Mouse (Mus musculus): ENCODE data around the gene Srgap2. TPM values are rescaled to one million over a fixed set of nuclear protein-coding genes. Genes with fewer than 3 reads are reported as not detected.

Srgap2 gene
- total RNA-seq, 2 experiments from 2014 or later: 10.1 to 12.2 TPM

DNA sequence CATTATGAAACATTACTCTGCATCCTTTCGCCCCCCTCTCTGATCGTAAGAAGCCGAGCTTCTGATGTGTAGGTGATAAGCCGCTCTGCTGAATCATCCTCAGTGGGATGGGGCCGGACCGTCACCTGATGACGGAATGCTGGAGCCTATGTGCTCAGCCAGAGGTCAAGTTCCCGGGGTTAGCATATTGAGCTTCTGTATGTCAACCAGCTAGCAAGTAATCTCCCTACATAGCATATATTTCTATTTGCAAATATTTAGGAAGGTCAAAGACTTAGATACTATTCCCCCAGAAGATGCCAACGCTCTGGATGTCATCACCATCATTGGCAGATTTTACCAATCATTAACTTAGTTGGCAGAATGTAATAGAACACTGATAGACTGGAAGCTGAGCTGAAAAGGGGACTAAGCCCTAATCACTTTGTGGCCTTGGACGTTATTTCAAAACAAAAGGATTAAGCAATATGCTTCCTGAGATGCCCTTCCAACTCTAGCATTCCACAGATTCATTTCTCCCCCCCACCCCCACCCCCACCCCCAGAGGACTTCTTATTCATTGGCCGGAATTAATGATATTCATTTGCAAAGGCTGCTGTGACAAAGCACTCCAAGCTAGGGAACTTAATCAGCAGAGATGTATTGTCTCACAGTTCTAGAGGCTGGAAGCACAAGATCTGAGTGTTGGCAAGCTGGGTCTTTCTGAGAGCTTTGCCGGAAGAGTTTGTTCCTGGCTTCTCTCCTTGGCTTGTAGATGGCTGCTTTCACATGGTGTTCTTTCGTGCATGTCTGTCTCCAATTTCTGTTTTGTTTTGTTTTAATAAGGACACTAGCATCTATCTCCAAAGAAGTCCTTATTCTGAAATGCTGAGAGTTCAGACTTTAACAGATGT lies 19.9 kb upstream of the Srgap2 start:
- TF ChIP-seq CTCF (IDR thresholded peaks at IDR 0.05): no peak
- no peak for DNase-seq
- Histone ChIP-seq H3K27ac (peak overlapping the region; percentile 59), H3K4me3 (no peak overlapping the region)
- intact Hi-C loops (cut with DNase I): no loop called here

DNA sequence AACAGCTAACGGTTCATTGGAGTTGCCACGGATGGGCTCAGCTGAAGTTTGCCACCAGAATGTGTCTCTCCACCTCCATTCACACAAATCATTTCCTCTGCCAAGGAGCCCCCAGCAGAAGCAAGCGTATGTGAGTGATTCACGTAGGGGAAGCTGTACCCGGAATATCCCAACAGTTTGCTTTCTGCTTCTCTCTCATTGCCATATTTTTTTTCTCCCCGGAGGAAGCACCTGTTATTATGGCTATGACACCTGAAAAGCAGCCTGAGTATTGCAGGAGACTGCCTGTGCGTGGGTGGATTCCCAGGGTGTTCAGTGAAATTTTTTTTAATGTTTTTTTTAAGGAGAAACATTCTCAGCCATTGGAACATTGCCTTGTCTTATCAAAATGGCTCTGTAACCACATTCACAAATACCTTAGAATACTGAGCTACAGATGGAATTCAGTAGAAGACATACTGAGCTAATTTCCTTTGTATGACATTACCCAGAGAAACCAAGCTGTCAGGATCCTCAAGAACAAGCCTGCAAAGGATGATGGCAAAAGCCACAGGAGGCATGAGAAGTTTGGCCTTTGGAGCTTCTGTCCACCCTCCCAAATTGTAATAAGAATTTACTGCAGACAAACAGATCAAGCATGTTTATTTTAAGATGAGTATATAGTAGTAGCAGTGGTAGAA lies 16.9 kb upstream of the Srgap2 start:
- intact Hi-C loops (cut with DNase I): no loop called here
- H3K27ac ChIP-seq: no peak overlapping the region
- DNase-seq: no peak
- H3K4me3 ChIP-seq: no peak overlapping the region
- TF ChIP-seq CTCF (IDR thresholded peaks at IDR 0.05): no peak

DNA sequence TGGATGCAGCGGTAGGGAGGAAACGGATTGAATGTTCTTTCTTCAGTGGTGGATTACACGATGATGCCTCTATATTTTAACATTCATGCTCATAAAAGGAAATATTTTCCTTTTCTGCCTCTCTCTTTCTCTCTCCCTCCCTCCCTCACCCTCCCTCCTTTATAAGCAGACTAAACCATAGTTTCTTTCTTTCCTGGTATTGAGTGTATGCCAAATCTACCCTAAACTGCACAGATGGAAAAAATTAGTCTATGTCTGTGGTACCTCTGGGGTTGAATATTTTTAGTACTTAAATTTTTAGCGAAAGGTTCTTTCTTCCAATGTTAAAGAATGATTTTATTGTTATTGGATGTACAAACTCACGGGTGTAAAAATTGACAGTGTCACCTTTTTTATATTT lies 14.8 kb upstream of the Srgap2 start:
- no peak overlapping the region for H3K27ac ChIP-seq

DNA sequence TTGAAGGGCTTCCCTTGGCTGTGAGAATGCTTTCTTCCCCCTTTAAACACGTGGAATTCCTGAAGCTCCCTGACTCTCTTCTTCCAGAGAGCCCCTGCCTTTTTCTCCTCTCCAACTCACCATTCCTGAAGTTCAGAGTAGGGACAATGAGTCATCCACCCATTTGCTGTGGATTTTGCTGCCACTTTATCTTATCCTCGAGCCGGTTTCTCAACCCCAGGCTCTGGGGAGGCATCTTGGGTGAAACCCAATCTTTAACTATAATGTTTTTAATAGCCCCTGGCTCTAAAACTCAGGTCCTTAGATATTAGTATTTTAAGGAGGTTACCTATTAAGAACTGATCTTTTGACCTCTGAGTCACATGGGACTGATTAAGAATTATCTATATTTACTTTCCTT lies 14.3 kb upstream of the Srgap2 start:
- Histone ChIP-seq H3K27ac (no peak overlapping the region), H3K4me3 (no peak overlapping the region)
- DNase-seq: no peak
- intact Hi-C loops (cut with DNase I): no loop called here
- no peak for TF ChIP-seq CTCF (IDR thresholded peaks at IDR 0.05)

More for the DNA sequence above, 14.8 kb upstream of the Srgap2 start:
- H3K4me3 ChIP-seq: no peak overlapping the region
- no peak for DNase-seq
- intact Hi-C loops (cut with DNase I): no loop called here
- no peak for TF ChIP-seq CTCF (IDR thresholded peaks at IDR 0.05)

DNA sequence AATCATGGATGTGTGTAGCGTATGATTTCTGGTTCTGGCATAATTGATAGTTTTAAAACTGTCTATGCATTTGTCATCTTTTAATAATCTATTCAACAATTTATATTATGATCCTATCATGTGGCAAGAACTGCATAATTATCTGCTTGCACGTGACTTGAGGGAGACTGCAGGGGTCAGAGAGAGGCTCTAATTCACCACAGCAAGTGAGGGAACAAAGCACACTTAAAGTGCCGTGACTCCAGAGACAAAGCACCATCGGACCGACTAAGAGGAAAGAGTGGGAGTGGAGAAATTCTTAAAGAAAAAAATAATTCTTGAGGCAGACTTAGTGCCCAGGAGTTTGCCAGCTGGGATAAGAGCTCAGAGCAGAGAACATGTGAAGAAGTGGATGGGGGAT lies 13.6 kb upstream of the Srgap2 start:
- intact Hi-C loops (cut with DNase I): no loop called here
- H3K4me3 ChIP-seq: no peak overlapping the region
- TF ChIP-seq CTCF (IDR thresholded peaks at IDR 0.05): no peak
- H3K27ac ChIP-seq: no peak overlapping the region
- DNase-seq: no peak

DNA sequence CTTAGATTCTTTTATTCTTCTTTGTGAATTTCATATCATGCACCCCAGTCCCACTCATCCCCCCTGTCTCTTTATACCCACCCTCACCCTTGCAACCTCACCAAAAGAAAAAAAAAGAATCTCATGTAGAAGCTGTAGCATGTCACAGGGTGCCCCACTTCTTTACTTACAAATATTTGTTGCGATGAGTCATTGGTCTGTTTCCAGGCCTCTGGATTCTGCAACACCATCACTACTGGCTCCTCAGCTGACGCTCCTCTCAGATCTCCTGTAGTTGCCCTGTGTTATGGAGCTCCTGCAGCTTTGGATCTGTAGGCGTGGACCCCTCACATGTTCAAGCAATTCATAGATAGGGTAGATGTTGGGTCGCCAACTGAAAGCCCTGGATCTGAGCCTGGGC lies 12.6 kb upstream of the Srgap2 start:
- TF ChIP-seq CTCF (IDR thresholded peaks at IDR 0.05): no peak
- intact Hi-C loops (cut with DNase I): no loop called here

DNA sequence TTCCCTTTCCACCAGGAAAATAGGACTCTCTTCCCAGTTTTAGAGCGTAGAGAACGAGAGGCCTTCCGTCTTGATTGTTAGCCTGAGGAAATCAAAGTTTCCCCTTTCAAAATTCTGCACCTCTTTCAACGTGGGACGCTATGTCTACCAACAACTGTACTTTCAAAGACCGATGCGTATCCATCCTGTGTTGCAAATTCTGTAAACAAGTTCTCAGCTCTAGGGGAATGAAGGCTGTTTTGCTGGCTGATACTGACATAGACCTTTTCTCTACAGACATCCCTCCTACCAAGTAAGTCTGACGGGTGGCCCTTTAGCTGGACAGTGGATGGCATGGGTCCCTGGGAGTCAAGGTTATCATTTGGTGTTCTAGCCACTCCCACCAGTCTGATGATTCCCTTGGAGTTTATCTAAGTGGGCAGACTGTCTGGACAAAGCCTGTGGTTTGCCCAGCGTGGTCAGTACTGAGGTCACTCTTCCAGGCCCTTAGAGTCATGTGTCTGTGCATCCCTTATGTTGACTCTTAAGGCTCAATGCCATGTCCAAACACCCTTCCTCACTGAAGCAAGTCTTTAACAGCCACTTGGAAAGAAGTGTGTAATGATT lies 1.5 kb upstream of the Srgap2 start:
- no peak for TF ChIP-seq CTCF (IDR thresholded peaks at IDR 0.05)

More for the DNA sequence above, 12.6 kb upstream of the Srgap2 start:
- no peak overlapping the region for H3K27ac ChIP-seq
- no peak overlapping the region for H3K4me3 ChIP-seq
- no peak for DNase-seq

DNA sequence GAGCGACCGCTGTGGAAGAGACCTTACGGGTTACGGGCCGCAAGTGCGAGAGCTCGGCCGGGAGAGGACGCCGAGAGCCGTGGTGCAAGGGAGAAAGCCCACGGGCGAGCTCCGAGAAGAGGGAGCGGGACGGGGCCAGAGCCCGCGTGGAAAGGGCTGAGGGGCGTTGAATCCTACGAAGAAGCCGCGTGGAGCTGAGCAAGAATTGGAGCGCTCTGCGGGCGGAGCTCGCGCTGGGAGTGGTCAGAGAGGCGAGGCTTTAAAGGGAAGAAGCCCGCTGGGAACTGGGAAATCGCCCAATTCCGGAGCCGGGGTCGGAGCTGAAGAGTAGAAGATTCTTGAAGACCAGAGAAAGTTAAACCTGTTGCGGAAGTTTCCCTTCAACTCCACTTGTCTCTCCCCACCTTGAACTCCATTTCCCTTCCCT lies 942 bp upstream of the Srgap2 start:
- intact Hi-C loops (cut with DNase I): loop anchor here (5.0 kb wide), 2 partner anchors 96 to 166 kb away; no protein-coding TSS in a partner anchor
- no peak for TF ChIP-seq CTCF (IDR thresholded peaks at IDR 0.05)
- Histone ChIP-seq H3K4me3 (peak overlapping the region; percentile 79), H3K27ac (peak overlapping the region; percentile 74)
- DNase-seq: peak; percentile 79

More for the DNA sequence above, 1.5 kb upstream of the Srgap2 start:
- DNase-seq: no peak
- Histone ChIP-seq H3K4me3 (peak overlapping the region; percentile 79), H3K27ac (peak overlapping the region; percentile 74)
- intact Hi-C loops (cut with DNase I): loop anchor here (5.0 kb wide), 2 partner anchors 96 to 166 kb away; no protein-coding TSS in a partner anchor

DNA sequence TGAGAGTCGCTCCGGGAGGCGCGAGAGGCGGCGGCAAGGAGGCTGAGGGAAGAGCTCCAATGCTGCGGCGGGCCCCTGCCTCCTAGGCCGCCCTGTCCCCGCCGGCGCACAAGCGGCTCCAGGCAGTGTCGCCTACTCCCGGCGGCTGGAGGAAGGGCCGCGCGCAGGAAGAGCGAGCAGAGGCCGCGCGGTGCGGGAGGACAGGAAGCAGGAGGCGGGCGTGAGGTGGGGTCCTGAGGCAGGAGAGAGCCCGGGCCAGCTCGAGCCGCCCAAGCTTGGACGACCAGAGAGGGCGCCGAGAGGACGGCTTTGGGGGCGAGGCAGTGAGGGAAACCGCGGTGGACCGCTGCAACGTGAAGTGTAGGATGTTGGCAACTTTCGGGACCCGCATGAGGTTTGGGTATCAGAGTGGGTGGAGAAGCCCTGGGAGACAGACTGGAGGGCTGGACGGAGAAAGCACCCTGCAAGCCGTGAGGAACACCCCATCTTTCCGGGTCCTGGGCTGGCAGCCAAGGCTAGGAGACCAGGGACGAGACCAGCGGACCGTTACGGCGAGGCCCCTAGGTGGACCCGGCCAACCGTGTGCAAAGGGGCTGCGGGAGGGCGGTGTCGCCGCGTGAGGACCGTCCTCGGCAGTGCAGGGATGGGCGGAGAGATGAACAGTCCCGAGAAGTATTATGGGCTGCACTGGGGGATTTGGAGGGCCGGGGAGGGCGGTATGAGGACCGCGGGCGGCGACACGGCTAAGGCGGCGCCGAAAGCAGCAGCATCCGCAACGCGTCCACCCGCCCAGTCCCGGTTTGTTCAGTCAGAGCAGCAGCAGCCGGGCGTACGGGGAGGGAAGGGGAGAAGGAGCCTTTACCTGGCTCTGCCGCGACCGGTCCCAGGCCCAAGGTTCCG lies 531 bp downstream of the Srgap2 start:
- H3K4me3 ChIP-seq: peak overlapping the region; percentile 79
- TF ChIP-seq CTCF (IDR thresholded peaks at IDR 0.05): peak; percentile 49
- peak overlapping the region; percentile 96 for H3K27ac ChIP-seq
- peak; percentile 84 for DNase-seq
- intact Hi-C loops (cut with DNase I): loop anchor here (5.0 kb wide), 2 partner anchors 94 to 164 kb away; no protein-coding TSS in a partner anchor

DNA sequence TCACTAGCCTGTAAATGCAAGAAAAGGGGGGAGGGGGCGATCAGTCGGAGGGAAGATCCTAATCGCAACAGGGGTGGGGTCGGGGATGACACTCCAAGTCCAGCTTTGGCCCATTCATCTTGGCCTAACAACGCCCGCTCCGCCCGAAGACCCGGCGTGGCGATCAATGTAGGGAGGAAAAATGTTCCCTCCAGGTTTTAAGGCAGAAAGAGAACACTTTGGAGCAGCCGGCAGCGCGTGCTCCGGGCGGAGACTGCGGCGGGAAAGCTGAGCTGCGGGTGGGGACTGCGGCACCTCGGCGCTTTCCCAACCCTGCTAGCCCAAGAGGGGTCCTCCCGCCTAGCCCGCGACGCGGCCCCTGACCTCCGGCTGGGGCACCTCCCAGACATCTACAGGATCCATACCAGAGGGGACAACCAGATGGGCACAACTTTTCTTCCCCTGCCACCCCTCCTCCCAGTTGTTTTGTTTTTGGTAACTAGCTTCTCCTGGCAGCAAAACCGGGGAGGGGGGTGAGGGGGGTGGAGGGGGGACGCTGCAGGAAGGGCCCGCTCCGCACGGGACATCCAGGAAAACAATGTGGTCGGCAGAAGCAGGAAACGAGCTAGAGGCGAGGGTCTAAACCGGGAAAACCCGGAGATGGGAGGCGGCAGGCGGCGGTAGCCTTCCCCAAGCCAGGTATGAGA lies 1.4 kb downstream of the Srgap2 start:
- intact Hi-C loops (cut with DNase I): loop anchor here (5.0 kb wide), 2 partner anchors 93 to 163 kb away; no protein-coding TSS in a partner anchor

DNA sequence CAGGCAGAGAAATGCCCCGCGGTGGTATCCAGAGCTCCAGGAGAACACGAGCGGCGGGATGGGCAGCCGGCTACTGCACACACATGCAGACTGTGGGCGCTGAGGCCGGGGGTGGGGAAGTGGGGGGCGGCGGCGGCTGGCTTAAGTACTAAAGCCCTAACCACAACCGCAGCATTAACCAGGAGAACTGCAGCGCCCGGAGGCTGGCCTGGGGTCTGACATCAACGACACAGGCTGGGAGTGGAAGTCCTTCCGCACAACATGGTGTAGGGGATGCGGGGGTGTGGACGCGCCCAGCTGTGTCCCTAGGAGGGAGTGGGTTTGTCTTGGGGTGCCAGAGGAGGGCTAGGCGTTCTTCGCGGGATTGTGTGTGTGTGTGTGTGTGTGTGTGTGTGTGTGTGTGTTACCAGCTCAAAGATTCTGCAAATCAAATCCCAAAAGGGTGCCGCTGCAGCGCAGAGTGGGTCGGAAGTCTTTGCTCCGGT lies 2.0 kb downstream of the Srgap2 start:
- intact Hi-C loops (cut with DNase I): loop anchor here (5.0 kb wide), 2 partner anchors 93 to 163 kb away; no protein-coding TSS in a partner anchor
- H3K4me3 ChIP-seq: peak overlapping the region; percentile 79
- peak overlapping the region; percentile 96 for H3K27ac ChIP-seq
- DNase-seq: peak; percentile 51
- TF ChIP-seq CTCF (IDR thresholded peaks at IDR 0.05): no peak

More for the DNA sequence above, 1.4 kb downstream of the Srgap2 start:
- TF ChIP-seq CTCF (IDR thresholded peaks at IDR 0.05): no peak
- Histone ChIP-seq H3K4me3 (peak overlapping the region; percentile 79), H3K27ac (peak overlapping the region; percentile 96)
- DNase-seq: peak; percentile 60

Data from gastrocnemius, adult 2 months (tissue).